Mouse (Mus musculus) liver, adult 10 weeks (tissue): ENCODE results near the gene Zfp983. TPM values are rescaled to one million over a fixed set of nuclear protein-coding genes. Genes with fewer than 3 reads are reported as not detected.

Experiments used
- polyA plus RNA-seq: library from polyadenylated mRNA; stranded (reverse); fragments of 350-450 nt; fragmentation: Illumina TruSeq; extraction: RNeasy Lipid Tissue Mini Kit (QIAGEN cat#74804); gene quantifications from one replicate; pipeline ENCODE4 v1.2.3, GENCODE M21; 2014; ENCODE audit warnings: low read depth, low replicate concordance

Zfp983 gene
- polyA plus RNA-seq = 19.8 TPM

GRCm38 (mm10) chr17:21650364-21650907 is at the start of gene Zfp983:
Gene Zfp983 (plus strand): TSS chr17:21650624.

GRCm38 (mm10) chr17:21691560-21691959 is 41.1 kb downstream of the Zfp983 start, which contains the start of gene Gm10226:
Gene Gm10226 (plus strand): TSS chr17:21691860.

GRCm38 (mm10) chr17:21707343-21707996 is 57.0 kb downstream of the Zfp983 start, which contains the start of gene Zfp760:
Gene Zfp760 (plus strand): TSS chr17:21707741.

Other genes starting within 250 kb of the Zfp983 start
- gene Zfp54, start 227.4 kb upstream of the Zfp983 start, polyA plus RNA-seq = 8.2 TPM
- 13.6 TPM for gene Zfp51, start 200.2 kb upstream of the Zfp983 start, polyA plus RNA-seq
- 14.6 TPM for gene Zfp53, start 161.6 kb upstream of the Zfp983 start, polyA plus RNA-seq
- gene Zfp52, start 115.1 kb upstream of the Zfp983 start, polyA plus RNA-seq = 1.9 TPM
- gene Zfp948, start 83.6 kb upstream of the Zfp983 start, polyA plus RNA-seq = 10.2 TPM
- 11.3 TPM for gene Gm10226, start 41.2 kb downstream of the Zfp983 start, polyA plus RNA-seq
- 11.1 TPM for gene Zfp760, start 57.1 kb downstream of the Zfp983 start, polyA plus RNA-seq
- gene Zfp229, start 80.2 kb downstream of the Zfp983 start, polyA plus RNA-seq = 11.3 TPM
- gene Zfp820, start 195.1 kb downstream of the Zfp983 start, polyA plus RNA-seq = 10.8 TPM